Mouse (Mus musculus) C2C12 (cell line): ENCODE data around the gene Arpc3. TPM values are rescaled to one million over a fixed set of nuclear protein-coding genes. Genes with fewer than 3 reads are reported as not detected.
"Not testable (repeated sequence)": the region's sequence is repeated elsewhere in the genome, so short reads cannot be mapped to it uniquely, and the experiment has no call there.

Experiments used
- H3K27me3 ChIP-seq: one replicate; pipeline ENCODE4 v1.6.1; 2011; ENCODE audit not compliant: control insufficient read depth, insufficient read depth, insufficient read length
- H3K36me3 ChIP-seq: one replicate; pipeline ENCODE4 v1.6.1; 2011; ENCODE audit not compliant: control insufficient read depth, insufficient read depth
- H3K4me3 ChIP-seq: one replicate; pipeline ENCODE4 v1.5.1; 2011; ENCODE audit warnings: mild to moderate bottlenecking, control low read depth; ENCODE audit not compliant: poor library complexity, insufficient read depth, severe bottlenecking
- H3K79me2 ChIP-seq: one replicate; pipeline ENCODE4 v1.6.1; 2011; ENCODE audit not compliant: control insufficient read depth, insufficient read depth
- H3K79me3 ChIP-seq: one replicate; pipeline ENCODE4 v1.6.1; 2011; ENCODE audit warnings: low read depth, control low read depth
- H3ac ChIP-seq: one replicate; pipeline ENCODE3; 2011; ENCODE audit warnings: low read depth; ENCODE audit not compliant: control insufficient read depth, insufficient read length
- CEBPB ChIP-seq: IDR thresholded peaks from one replicate; pipeline ENCODE4 v1.6.1; 2011; ENCODE audit warnings: low read depth, mild to moderate bottlenecking, control low read depth, moderate library complexity
- CTCF ChIP-seq: IDR thresholded peaks from one replicate; pipeline ENCODE4 v1.5.1; 2011; ENCODE audit not compliant: control insufficient read depth, insufficient read depth, insufficient read length
- FOSL1 ChIP-seq: IDR thresholded peaks from one replicate; pipeline ENCODE4 v1.8.0; 2011; ENCODE audit warnings: mild to moderate bottlenecking, low read length; ENCODE audit not compliant: poor library complexity, insufficient read depth, severe bottlenecking
- MAX ChIP-seq: IDR thresholded peaks from one replicate; pipeline ENCODE4 v1.6.1; 2011; ENCODE audit warnings: mild to moderate bottlenecking, control low read depth
- MYOD1 ChIP-seq: IDR thresholded peaks from one replicate; pipeline ENCODE4 v1.6.1; 2011; ENCODE audit warnings: low read depth; ENCODE audit not compliant: control insufficient read depth, insufficient read length
- MYOG ChIP-seq: IDR thresholded peaks from one replicate; pipeline ENCODE4 v1.6.1; 2011; ENCODE audit not compliant: control insufficient read depth, insufficient read length; ENCODE audit errors: extremely low read depth
- USF1 ChIP-seq: IDR thresholded peaks from one replicate; pipeline ENCODE4 v1.6.1; 2011; ENCODE audit warnings: low read depth, mild to moderate bottlenecking, control low read depth, moderate library complexity
- polyA plus RNA-seq: library from polyadenylated mRNA; unstranded; fragments of >200 nt; fragmentation: generic; extraction: Trizol; gene quantifications from one replicate; pipeline ENCODE4 v1.2.1, GENCODE M21; 2012; ENCODE audit warnings: missing spikeins

Gene Arpc3
- polyA plus RNA-seq, 1 experiment, result 185 TPM

DNA sequence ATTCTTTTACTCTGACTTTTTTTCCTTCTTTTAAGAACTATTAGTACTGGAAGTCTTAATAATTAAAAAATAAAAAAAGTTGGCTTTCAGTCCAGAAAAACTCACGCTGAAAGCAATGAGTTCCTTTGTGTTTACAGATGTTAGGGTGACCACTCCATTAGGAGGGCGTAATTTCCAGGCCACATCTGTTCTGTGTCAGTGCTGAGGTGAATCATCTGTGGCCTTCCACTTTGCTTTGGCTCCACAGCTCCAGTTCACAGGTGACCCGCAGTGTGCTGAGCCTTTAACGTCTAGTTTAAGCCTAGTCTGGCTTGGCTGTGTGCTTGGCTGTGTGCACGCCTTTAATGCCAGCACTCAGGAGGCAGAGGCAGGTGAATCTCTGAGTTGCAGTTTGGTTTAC is 20.2 kb downstream of the Arpc3 start:
- TF ChIP-seq USF1, result no peak
- no peak for TF ChIP-seq MYOD1
- TF ChIP-seq CEBPB, result no peak
- no peak for TF ChIP-seq MAX
- no peak for TF ChIP-seq FOSL1
- no peak for TF ChIP-seq CTCF
- TF ChIP-seq MYOG, result no peak
- Histone ChIP-seq H3K36me3 (peaks cover 6% of the 10 kb centered on the region), H3K79me3 (no peaks in the 10 kb centered on the region), H3K27me3 (no peaks in the 10 kb centered on the region), H3ac (no peak overlapping the region), H3K4me3 (no peak overlapping the region), H3K79me2 (no peaks in the 10 kb centered on the region)

- Histone ChIP-seq H3K4me3 (no peak overlapping the region), H3K36me3 (no peaks in the 10 kb centered on the region), H3K79me2 (no peaks in the 10 kb centered on the region), H3K27me3 (no peaks in the 10 kb centered on the region), H3K79me3 (no peaks in the 10 kb centered on the region), H3ac (no peak overlapping the region)
- TF ChIP-seq MYOD1 (no peak), FOSL1 (no peak)
Measured at GRCm38 (mm10) chr5:122412826-122413225, 21.1 kb downstream of the Arpc3 start.

- no peaks in the 10 kb centered on the region for H3K27me3 ChIP-seq
- H3K79me3 ChIP-seq, result no peaks in the 10 kb centered on the region
- H3K79me2 ChIP-seq, result no peaks in the 10 kb centered on the region
- no peaks in the 10 kb centered on the region for H3K36me3 ChIP-seq
- no peak for TF ChIP-seq MYOG
- TF ChIP-seq MAX, result no peak
- TF ChIP-seq CEBPB, result no peak
- TF ChIP-seq USF1, result no peak
- no peak for TF ChIP-seq MYOD1
- TF ChIP-seq FOSL1, result no peak
- TF ChIP-seq CTCF, result no peak
- no peak overlapping the region for H3K4me3 ChIP-seq
- no peak overlapping the region for H3ac ChIP-seq
Measured at GRCm38 (mm10) chr5:122414351-122414750, 22.7 kb downstream of the Arpc3 start.

DNA sequence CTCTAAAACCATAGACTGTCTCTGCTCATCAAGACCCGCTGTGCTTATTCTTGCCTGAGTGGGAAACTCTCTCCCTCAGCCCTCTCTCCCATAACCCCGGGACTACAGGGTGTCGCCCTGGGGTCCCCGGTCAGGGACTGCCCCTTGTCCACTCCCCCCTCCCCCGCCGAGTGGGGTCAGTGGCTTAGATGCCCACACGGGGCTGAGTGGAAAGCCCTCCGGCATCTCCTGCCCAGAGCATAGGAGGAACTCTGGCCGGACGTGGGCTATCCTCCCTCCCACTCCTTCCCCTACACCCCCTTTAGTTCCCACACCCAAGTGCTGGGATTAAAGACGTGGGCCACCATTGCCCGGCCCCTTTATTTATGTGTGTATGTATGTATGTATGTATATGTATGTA is 23.8 kb downstream of the Arpc3 start:
- Histone ChIP-seq H3K79me2 (no peaks in the 10 kb centered on the region), H3K79me3 (no peaks in the 10 kb centered on the region), H3K36me3 (no peaks in the 10 kb centered on the region), H3ac (no peak overlapping the region), H3K27me3 (no peaks in the 10 kb centered on the region), H3K4me3 (no peak overlapping the region)
- no peak for TF ChIP-seq FOSL1
- no peak for TF ChIP-seq CTCF
- no peak for TF ChIP-seq CEBPB
- TF ChIP-seq MYOD1, result no peak
- no peak for TF ChIP-seq USF1

DNA sequence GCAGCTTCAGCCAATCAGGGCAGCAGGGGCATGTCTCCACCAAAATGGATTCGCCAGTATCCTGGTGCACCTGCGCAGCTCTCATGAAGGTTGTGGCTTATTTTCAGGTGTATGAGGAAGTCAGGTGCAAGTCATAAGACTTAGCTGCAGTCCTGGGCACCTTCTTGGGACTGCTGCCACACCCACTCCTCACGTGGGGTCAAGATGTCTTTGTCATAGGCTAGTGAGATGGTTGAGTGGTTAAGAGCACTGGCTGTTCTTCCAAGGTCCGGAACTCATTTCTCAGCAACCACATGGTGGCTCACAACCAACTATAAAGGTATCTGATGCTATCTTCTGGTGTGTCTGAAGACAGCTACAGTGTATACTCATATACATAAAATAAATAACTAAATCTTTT is 29.0 kb downstream of the Arpc3 start:
- not testable (repeated sequence) for H3ac ChIP-seq, H3K4me3 ChIP-seq
- H3K79me2 ChIP-seq, result peaks cover 34% of the 10 kb centered on the region

DNA sequence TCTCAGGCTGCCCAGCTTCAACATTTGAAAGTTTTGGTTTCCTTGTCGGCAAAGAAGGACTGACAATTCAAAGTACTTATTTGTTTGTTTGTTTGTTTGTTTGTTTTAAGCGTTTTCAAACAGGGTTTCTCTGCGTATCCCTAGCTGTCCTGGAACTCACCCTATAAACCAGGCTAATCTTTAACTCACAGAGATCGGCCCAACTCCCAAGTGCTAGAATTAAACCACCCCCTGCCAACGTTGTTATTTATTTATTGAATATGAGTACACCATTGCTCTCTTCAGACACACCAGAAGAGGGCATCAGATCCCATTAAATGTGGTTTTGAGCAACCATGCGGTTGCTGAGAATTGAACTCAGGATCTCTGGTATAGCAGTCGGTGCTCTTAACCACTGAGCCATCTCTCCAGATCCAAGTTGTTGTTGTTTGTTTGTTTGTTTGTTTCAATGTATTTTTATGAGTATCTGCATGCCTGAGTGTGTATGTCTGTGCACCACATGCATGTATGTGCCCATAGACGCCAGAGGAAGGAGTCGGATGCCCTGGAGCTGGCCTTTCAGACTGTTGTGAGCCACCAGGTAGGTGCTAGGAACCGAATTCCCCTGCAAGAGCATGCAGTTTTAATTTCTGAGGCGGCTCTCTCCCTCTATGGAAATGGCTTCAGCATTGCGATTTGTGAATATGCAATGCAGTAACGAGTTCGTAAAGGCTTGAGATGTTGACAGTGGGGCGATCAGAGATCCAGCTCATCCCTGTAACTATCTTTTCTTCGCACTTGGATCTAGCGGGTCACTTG is 29.8 kb downstream of the Arpc3 start, which contains the start of gene Anapc7:
Anapc7 (plus strand) TSS at position 423 of the 798 bp plus-strand sequence.
- H3K79me3 ChIP-seq, result peaks cover 31% of the 10 kb centered on the region
- peaks cover 42% of the 10 kb centered on the region for H3K79me2 ChIP-seq
- H3K4me3 ChIP-seq, result peak within 1 kb of the TSS; percentile 92
- no peak for TF ChIP-seq MYOG
- no peak for TF ChIP-seq USF1
- no peak for TF ChIP-seq MAX
- TF ChIP-seq CEBPB, result no peak
- TF ChIP-seq MYOD1, result no peak
- no peak for TF ChIP-seq FOSL1
- no peak for TF ChIP-seq CTCF
- peak within 1 kb of the TSS; percentile 98 for H3ac ChIP-seq
- H3K36me3 ChIP-seq, result peaks cover 4% of the 10 kb centered on the region
- H3K27me3 ChIP-seq, result no peaks in the 10 kb centered on the region

More for the DNA sequence above, 29.0 kb downstream of the Arpc3 start:
- H3K36me3 ChIP-seq, H3K27me3 ChIP-seq: not testable (repeated sequence)
- H3K79me3 ChIP-seq, result peaks cover 23% of the 10 kb centered on the region
